Mouse (Mus musculus): ENCODE measurements around the gene Tial1. TPM values are rescaled to one million over a fixed set of nuclear protein-coding genes. Genes with fewer than 3 reads are reported as not detected.

Tial1 gene
- polyA plus RNA-seq, 1 experiment from 2014 or later, result 24.0 TPM

GRCm38 (mm10) chr7:128391267-128392057 is 70.1 kb downstream of the Tial1 start:
- no peaks in the 10 kb centered on the region for H3K4me1 ChIP-seq (ENCODE audit: control insufficient read depth, insufficient read depth, low read depth, low read length)
- H3K9me3 ChIP-seq (ENCODE audit: control insufficient read depth, low read length), result no peaks in the 10 kb centered on the region
- no peak overlapping the region for H3K4me2 ChIP-seq (ENCODE audit: low read length)
- H3K27ac ChIP-seq (ENCODE audit: low read depth, low read length), result no peak overlapping the region
- no peak overlapping the region for H3K4me3 ChIP-seq (ENCODE audit: low read length)
- ATAC-seq, result no peak
- no peak overlapping the region for H3K9ac ChIP-seq (ENCODE audit: low read depth, low read length)
- 55% methylated on average over 12 of the region's 12 CpGs for WGBS
- H3K27me3 ChIP-seq (replicated peaks; ENCODE audit: control insufficient read depth, insufficient read depth, low read length), result no peaks in the 10 kb centered on the region
- no peaks in the 10 kb centered on the region for H3K36me3 ChIP-seq (ENCODE audit: control insufficient read depth, insufficient read depth, low read length)

Small RNA genes lying within 50 kb of the gene (microRNA-seq; reads per million reads assigned to microRNA genes)
- not detected for gene Gm24365

Other genes starting within 250 kb of the Tial1 start
- gene Armc5, start 224.4 kb downstream of the Tial1 start, polyA plus RNA-seq (2015; fragmentation: Nextera tagmentation; extraction: Ambion mirVana), result 12.0 and 14.1 TPM in 2 replicates
- 6.3 and 7.9 TPM in 2 replicates for gene 9130023H24Rik, start 223.7 kb downstream of the Tial1 start, polyA plus RNA-seq (2015; fragmentation: Nextera tagmentation; extraction: Ambion mirVana)
- gene Tgfb1i1, start 214.9 kb downstream of the Tial1 start, polyA plus RNA-seq (2015; fragmentation: Nextera tagmentation; extraction: Ambion mirVana), result 27.8 and 34.6 TPM in 2 replicates
- 0.15 TPM in 1 of 2 replicates, not detected in the other for gene Slc5a2, start 196.1 kb downstream of the Tial1 start, polyA plus RNA-seq (2015; fragmentation: Nextera tagmentation; extraction: Ambion mirVana)
- gene BC017158, start 163.5 kb downstream of the Tial1 start, polyA plus RNA-seq (2015; fragmentation: Nextera tagmentation; extraction: Ambion mirVana), result 22.7 and 26.9 TPM in 2 replicates
- 69.3 and 82.4 TPM in 2 replicates for gene Rgs10, start 43.0 kb downstream of the Tial1 start, polyA plus RNA-seq (2015; fragmentation: Nextera tagmentation; extraction: Ambion mirVana)
- 2.7 and 3.8 TPM in 2 replicates for gene Bag3, start 61.9 kb upstream of the Tial1 start, polyA plus RNA-seq (2015; fragmentation: Nextera tagmentation; extraction: Ambion mirVana)
- gene Inpp5f, start 149.6 kb upstream of the Tial1 start, polyA plus RNA-seq (2015; fragmentation: Nextera tagmentation; extraction: Ambion mirVana), result 442 and 494 TPM in 2 replicates

All from hindbrain, embryonic 16.5 days (tissue).